Comparison of ENCODE assay signal across 13 mouse cellular contexts in the genomic region with DNA sequence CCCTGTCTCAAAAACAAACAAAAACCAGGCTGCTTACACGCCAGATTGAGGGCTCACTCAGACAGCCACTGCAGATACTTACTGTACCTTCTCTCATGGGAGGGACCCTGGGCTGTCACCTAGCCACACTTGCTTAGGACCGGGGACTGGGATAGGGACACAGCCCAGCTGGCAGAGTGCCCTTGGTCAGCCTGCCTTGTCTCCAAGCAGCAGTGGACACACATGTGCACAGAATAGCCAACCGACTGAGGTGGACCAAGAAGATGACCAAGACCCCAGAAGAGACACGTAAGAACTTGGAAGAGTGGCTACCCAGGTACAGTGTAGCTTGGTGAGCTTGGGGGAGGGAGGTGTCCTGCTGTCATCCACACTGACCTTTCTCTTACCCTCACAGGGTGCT. TPM values are rescaled to one million over a fixed set of nuclear protein-coding genes. Genes with fewer than 3 reads are reported as not detected.
A peak's percentile ranks its signal among the peaks of the same experiment; 100 is the strongest.
DNase-seq lines count a peak whose midpoint lies in the region; ATAC-seq and TF ChIP-seq lines count a peak whose summit lies in the region.
"Had no signal": no experiment of that assay in that cellular context is flagged by ENCODE, and none has a peak within 500 bp of the region (broad histone marks: within the 10 kb centered on the region; RNA-seq: fewer than 3 reads in every experiment).

No protein-coding gene starts in this region.

- WGBS in heart, adult 2 months, result 59% methylated on average over 4 of the region's 4 CpGs
- 90% methylated on average over 4 of the region's 4 CpGs for WGBS in embryonic facial prominence, embryonic 10.5 days
- 73% methylated on average over 4 of the region's 4 CpGs for WGBS in lung, embryonic 15.5 days

- no peak for TF ChIP-seq EP300 in heart, adult 2 months (IDR thresholded peaks at IDR 0.05; ENCODE audit: insufficient read depth, low read depth, low read length)

- peak; percentile 41 to 60 for DNase-seq in heart, adult 2 months
- no peak for DNase-seq in heart, adult 8-10 months (ENCODE audit: low spot score)
- no peak for DNase-seq in embryonic facial prominence, embryonic 10.5 days (ENCODE audit: low spot score)
- DNase-seq in heart, postnatal 4 days, result peak; percentile 48
- DNase-seq in left cerebral cortex, adult 11 months (ENCODE audit: low spot score), result no peak
- DNase-seq in T-cell, adult 2 months (ENCODE audit: low spot score), result no peak
- DNase-seq in left cerebral cortex, adult 2 months (ENCODE audit: extremely low spot score in 1 of 2, low spot score in 2 of 2), result no peak
- DNase-seq: adrenal gland, postnatal 10 days; cerebellum, adult 11-12 months; gastrocnemius, postnatal 10 days had no signal

- H3K4me3 ChIP-seq in heart, adult 2 months, result no peak overlapping the region
- peak overlapping the region; percentile 23; the same call in 1 of the 2 replicates for H3K4me3 ChIP-seq in embryonic facial prominence, embryonic 10.5 days
- H3K4me3 ChIP-seq in lung, embryonic 15.5 days, result no peak overlapping the region
- H3K4me3 ChIP-seq in left cerebral cortex, adult 2 months, result no peak overlapping the region
- H3K4me3 ChIP-seq: erythroblast, embryonic 14.5 days had no signal

- no peak overlapping the region for H3K4me2 ChIP-seq in lung, embryonic 15.5 days
- H3K4me2 ChIP-seq: hindbrain, embryonic 14.5 days had no signal

- TF ChIP-seq CTCF in heart, adult 2 months (IDR thresholded peaks at IDR 0.05), result no peak
- no peak for TF ChIP-seq CTCF in left cerebral cortex, adult 2 months (IDR thresholded peaks at IDR 0.05)

- intact Hi-C loops in heart, adult 2 months (cut with DNase I), result no loop called here
- intact Hi-C loops in left cerebral cortex, adult 2 months (cut with DNase I), result no loop called here

- peaks cover 34% of the 10 kb centered on the region for H3K4me1 ChIP-seq in heart, adult 2 months (ENCODE audit: control insufficient read depth, insufficient read depth, low read length)
- H3K4me1 ChIP-seq in embryonic facial prominence, embryonic 10.5 days, result peaks cover 54% of the 10 kb centered on the region
- peaks cover 29% of the 10 kb centered on the region for H3K4me1 ChIP-seq in lung, embryonic 15.5 days

- H3K9ac ChIP-seq in heart, adult 2 months (ENCODE audit: low read depth, low read length), result no peak overlapping the region
- H3K9ac ChIP-seq in lung, embryonic 15.5 days, result no peak overlapping the region
- H3K9ac ChIP-seq: hindbrain, embryonic 14.5 days had no signal

- TF ChIP-seq POLR2A in heart, adult 2 months (IDR thresholded peaks at IDR 0.05; ENCODE audit: insufficient read depth, low read depth, low read length), result no peak; the same call in 1 of the 2 replicates

- H3K27ac ChIP-seq in heart, adult 2 months, result peak overlapping the region; percentile 44
- H3K27ac ChIP-seq in embryonic facial prominence, embryonic 10.5 days (replicated peaks), result peak overlapping the region; percentile 91
- H3K27ac ChIP-seq in lung, embryonic 15.5 days, result peak overlapping the region; percentile 64
- H3K27ac ChIP-seq in left cerebral cortex, adult 2 months, result no peak overlapping the region

- ATAC-seq in lung, embryonic 15.5 days (ENCODE audit: borderline replicate concordance, extremely low read depth, low FRiP score, low TSS enrichment), result no peak

- peaks cover 12% of the 10 kb centered on the region for H3K36me3 ChIP-seq in heart, adult 2 months (ENCODE audit: control insufficient read depth, insufficient read depth, low read length)
- peaks cover 46% of the 10 kb centered on the region for H3K36me3 ChIP-seq in embryonic facial prominence, embryonic 10.5 days (replicated peaks)
- peaks cover 23% of the 10 kb centered on the region; the same call in 1 of the 2 replicates for H3K36me3 ChIP-seq in lung, embryonic 15.5 days

- peaks cover 2% of the 10 kb centered on the region; the same call in 1 of the 2 replicates for H3K79me2 ChIP-seq in heart, adult 2 months (replicated peaks; ENCODE audit: control insufficient read depth, insufficient read depth, low read length)

- H3K27me3 ChIP-seq in heart, adult 2 months (ENCODE audit: control insufficient read depth, insufficient read depth, low read length), result no peaks in the 10 kb centered on the region
- H3K27me3 ChIP-seq in embryonic facial prominence, embryonic 10.5 days (replicated peaks; ENCODE audit: low read depth, poor library complexity, severe bottlenecking), result no peaks in the 10 kb centered on the region
- no peaks in the 10 kb centered on the region for H3K27me3 ChIP-seq in lung, embryonic 15.5 days

- H3K9me3 ChIP-seq in embryonic facial prominence, embryonic 10.5 days, result no peaks in the 10 kb centered on the region
- H3K9me3 ChIP-seq in lung, embryonic 15.5 days, result no peaks in the 10 kb centered on the region

RNA-seq across cellular contexts. Expression of a gene that starts 5.7 kb away (rescaled TPM):
- total RNA-seq in heart, adult 2 months (2021), result 1 to 10 TPM; 2.9 to 3.4 TPM
- polyA plus RNA-seq in heart, adult 2 months (2012; rRNA removed), result 4.4 and 7.0 TPM in 2 replicates
- total RNA-seq in heart, adult 8-10 months (2022), result 1 to 10 TPM; 2.6 to 3.5 (median 2.8) TPM
- 22.4 and 27.3 TPM in 2 replicates for polyA plus RNA-seq in embryonic facial prominence, embryonic 10.5 days (2016; fragmentation: Nextera tagmentation; extraction: Ambion mirVana)
- 1 to 10 TPM; 4.0 TPM for total RNA-seq in heart, postnatal 4 days (2021)
- polyA plus RNA-seq in lung, embryonic 15.5 days (2015; fragmentation: Nextera tagmentation; extraction: Ambion mirVana), result 17.2 and 19.6 TPM in 2 replicates
- 1 to 10 TPM; 5.5 to 5.7 TPM for total RNA-seq in left cerebral cortex, adult 2 months (2021)

RNA-seq across cellular contexts. Expression of a gene that starts 5.8 kb away (rescaled TPM):
- 100 to 1,000 TPM; 104 to 110 TPM for total RNA-seq in heart, adult 2 months (2021)
- 178 and 194 TPM in 2 replicates for polyA plus RNA-seq in heart, adult 2 months (2012; rRNA removed)
- total RNA-seq in heart, adult 8-10 months (2022), result 100 to 1,000 TPM; 123 to 135 (median 133) TPM
- 70.2 and 70.4 TPM in 2 replicates for polyA plus RNA-seq in embryonic facial prominence, embryonic 10.5 days (2016; fragmentation: Nextera tagmentation; extraction: Ambion mirVana)
- total RNA-seq in heart, postnatal 4 days (2021), result 10 to 100 TPM; 82.9 to 87.9 TPM
- polyA plus RNA-seq in lung, embryonic 15.5 days (2015; fragmentation: Nextera tagmentation; extraction: Ambion mirVana), result 48.2 and 53.5 TPM in 2 replicates
- total RNA-seq in left cerebral cortex, adult 2 months (2021), result 100 to 1,000 TPM; 140 to 159 TPM

RNA-seq across cellular contexts. Expression of a gene that starts 11.9 kb away (rescaled TPM):
- total RNA-seq in heart, adult 2 months (2021), result 100 to 1,000 TPM in 1 of 2 experiments, 10 to 100 TPM in 1; 100.0 to 110 TPM
- 125 and 147 TPM in 2 replicates for polyA plus RNA-seq in heart, adult 2 months (2012; rRNA removed)
- 100 to 1,000 TPM in 2 of 4 experiments, 10 to 100 TPM in 2; 87.7 to 110 (median 101) TPM for total RNA-seq in heart, adult 8-10 months (2022)
- 31.7 and 37.3 TPM in 2 replicates for polyA plus RNA-seq in embryonic facial prominence, embryonic 10.5 days (2016; fragmentation: Nextera tagmentation; extraction: Ambion mirVana)
- total RNA-seq in heart, postnatal 4 days (2021), result 10 to 100 TPM; 61.8 to 75.0 TPM
- polyA plus RNA-seq in lung, embryonic 15.5 days (2015; fragmentation: Nextera tagmentation; extraction: Ambion mirVana), result 87.3 and 92.4 TPM in 2 replicates
- 10 to 100 TPM; 50.2 to 51.0 TPM for total RNA-seq in left cerebral cortex, adult 2 months (2021)

RNA-seq across cellular contexts. Expression of a gene that starts 20.0 kb away (rescaled TPM):
- not detected for total RNA-seq in heart, adult 2 months (2021)
- polyA plus RNA-seq in heart, adult 2 months (2012; rRNA removed), result not detected in 2 replicates
- not detected for total RNA-seq in heart, adult 8-10 months (2022)
- polyA plus RNA-seq in embryonic facial prominence, embryonic 10.5 days (2016; fragmentation: Nextera tagmentation; extraction: Ambion mirVana), result not detected in 2 replicates
- not detected for total RNA-seq in heart, postnatal 4 days (2021)
- 2.1 and 2.3 TPM in 2 replicates for polyA plus RNA-seq in lung, embryonic 15.5 days (2015; fragmentation: Nextera tagmentation; extraction: Ambion mirVana)
- 1 to 10 TPM in 1 of 2 experiments, under 1 TPM in 1; 0.58 to 1.4 TPM for total RNA-seq in left cerebral cortex, adult 2 months (2021)
- total RNA-seq: adrenal gland, postnatal 10 days; gastrocnemius, postnatal 10 days had no signal
- polyA plus RNA-seq: erythroblast, embryonic 14.5 days had no signal

RNA-seq across cellular contexts. Expression of a gene that starts 31.3 kb away (rescaled TPM):
- 10 to 100 TPM; 17.4 to 17.5 TPM for total RNA-seq in heart, adult 2 months (2021)
- polyA plus RNA-seq in heart, adult 2 months (2012; rRNA removed), result 28.1 and 29.9 TPM in 2 replicates
- 10 to 100 TPM; 14.3 to 17.0 (median 15.9) TPM for total RNA-seq in heart, adult 8-10 months (2022)
- 29.0 and 30.4 TPM in 2 replicates for polyA plus RNA-seq in embryonic facial prominence, embryonic 10.5 days (2016; fragmentation: Nextera tagmentation; extraction: Ambion mirVana)
- total RNA-seq in heart, postnatal 4 days (2021), result 10 to 100 TPM; 26.0 to 26.6 TPM
- 21.2 and 22.2 TPM in 2 replicates for polyA plus RNA-seq in lung, embryonic 15.5 days (2015; fragmentation: Nextera tagmentation; extraction: Ambion mirVana)
- 10 to 100 TPM; 41.6 to 49.0 TPM for total RNA-seq in left cerebral cortex, adult 2 months (2021)

Comparison
In these comparisons a context has a peak if more than half of its experiments do, and no peak if none do; other contexts are left out.
1. DNase-seq: peak in heart, adult 2 months (2 of 2) and heart, postnatal 4 days (single experiment); none in heart, adult 8-10 months (single experiment), embryonic facial prominence, embryonic 10.5 days (single experiment), left cerebral cortex, adult 11 months (single experiment), T-cell, adult 2 months (single experiment) and left cerebral cortex, adult 2 months (0 of 2).